Mouse (Mus musculus) kidney, adult 2 months (tissue): ENCODE measurements around the gene Gm20532. TPM values are rescaled to one million over a fixed set of nuclear protein-coding genes. Genes with fewer than 3 reads are reported as not detected.

Experiments used
- DNase-seq: peaks from one replicate; pipeline ENCODE4 v3.0.0; 2021
- H3K27ac ChIP-seq: fragments of 200-500 bp; 2 replicates; pipeline ENCODE4 v1.5.1; 2012; ENCODE audit warnings: low read depth, low read length, control low read depth, inconsistent platforms; ENCODE audit not compliant: insufficient read depth
- H3K27me3 ChIP-seq: fragments of 200-500 bp; replicated peaks from 2 replicates; pipeline ENCODE4 v1.6.1; 2012; ENCODE audit warnings: mild to moderate bottlenecking, moderate library complexity, low read length, inconsistent platforms; ENCODE audit not compliant: control insufficient read depth, insufficient read depth
- H3K36me3 ChIP-seq: fragments of 200-500 bp; 2 replicates; pipeline ENCODE4 v1.6.1; 2012; ENCODE audit warnings: mild to moderate bottlenecking, moderate library complexity, low read length, inconsistent platforms; ENCODE audit not compliant: control insufficient read depth, insufficient read depth
- H3K4me1 ChIP-seq: fragments of 200-500 bp; 2 replicates; pipeline ENCODE4 v1.6.1; 2011; ENCODE audit warnings: low read length; ENCODE audit not compliant: control insufficient read depth, insufficient read depth
- H3K4me3 ChIP-seq: fragments of 200-500 bp; 2 replicates; pipeline ENCODE4 v1.5.1; 2011; ENCODE audit warnings: mild to moderate bottlenecking, low read depth, low read length, control low read depth; ENCODE audit not compliant: insufficient read depth
- CTCF ChIP-seq: fragments of 200-500 bp; conservative IDR thresholded peaks from 2 replicates; pipeline ENCODE4 v1.5.1; 2011; ENCODE audit warnings: low read depth, mild to moderate bottlenecking, control low read depth, low read length, moderate library complexity, mixed read lengths; ENCODE audit not compliant: insufficient read depth, insufficient read length
- POLR2A ChIP-seq: fragments of 200-500 bp; IDR thresholded peaks from one replicate; pipeline ENCODE4 v1.6.1; 2011; ENCODE audit warnings: low read depth, low read length, control low read depth
- WGBS: fragments of 180-500 bp; shearing (Covaris S2); methylation state at CpG from one replicate; pipeline ENCODE4 v1.1.7; 2018; 5-methylcytosine and 5-hydroxymethylcytosine counted together
- polyA plus RNA-seq: library from polyadenylated mRNA; depleted of rRNA; stranded (reverse); fragments of >200 nt; gene quantifications from 2 replicates; pipeline ENCODE4 v1.2.3, GENCODE M21; 2012

The Gm20532 gene
- polyA plus RNA-seq, 1 experiment: not detected

DNA sequence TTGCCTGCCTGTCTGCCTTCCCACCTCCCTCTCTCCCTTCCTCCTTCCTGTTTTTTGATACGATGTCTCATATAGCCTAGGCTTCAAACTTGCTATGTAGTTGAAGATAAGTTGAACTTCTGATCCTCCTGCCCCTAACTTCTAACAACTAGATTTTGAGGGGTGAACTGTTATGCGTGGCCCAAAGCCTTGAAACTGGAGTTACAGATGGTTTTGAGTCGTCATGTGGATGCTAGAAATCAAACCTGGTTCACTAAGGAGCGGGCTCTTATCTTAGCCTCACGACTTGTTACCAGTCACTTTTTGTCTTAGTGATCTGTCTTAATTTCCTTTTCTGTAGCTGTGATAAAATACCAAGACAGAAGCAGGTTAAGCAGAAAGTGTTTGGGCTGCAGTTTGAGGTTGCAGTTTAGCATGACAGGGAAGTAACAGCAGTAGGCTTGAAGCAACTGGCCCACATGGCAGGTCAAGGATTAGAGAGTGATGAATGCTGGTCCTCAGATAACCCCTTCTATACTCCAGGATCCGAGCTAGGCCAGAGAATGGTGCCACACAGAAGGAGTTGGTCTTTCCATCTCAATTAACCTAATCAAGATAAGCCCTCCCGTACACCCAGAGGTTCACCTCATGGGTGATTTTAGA is 54.7 kb downstream of the Gm20532 start:
- 83% methylated on average over 7 of the region's 7 CpGs for WGBS
- TF ChIP-seq POLR2A (no peak), CTCF (no peak)
- Histone ChIP-seq H3K27ac (no peak overlapping the region), H3K4me1 (peaks cover 13% of the 10 kb centered on the region; the same call in 1 of the 2 replicates), H3K4me3 (no peak overlapping the region), H3K27me3 (no peaks in the 10 kb centered on the region), H3K36me3 (no peaks in the 10 kb centered on the region)
- no peak for DNase-seq

DNA sequence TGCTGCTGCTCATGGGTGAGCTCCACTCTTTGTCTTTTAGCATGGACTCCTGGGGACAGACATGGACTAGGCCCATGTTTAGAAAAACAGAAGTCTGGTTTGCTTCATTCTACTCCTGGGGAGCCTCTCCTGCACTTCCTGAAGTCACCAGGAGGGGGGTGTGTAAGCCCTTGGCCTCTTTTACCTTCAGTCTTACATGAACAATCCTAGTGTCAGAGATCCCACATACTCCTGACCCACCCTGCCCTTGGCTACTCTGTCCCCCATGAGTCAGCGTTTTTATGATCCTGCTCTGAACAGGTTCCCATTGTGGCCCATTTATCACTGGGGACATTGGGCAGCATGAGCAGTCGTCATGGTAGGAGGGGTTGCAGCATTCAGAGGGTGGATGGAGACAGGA is 57.5 kb downstream of the Gm20532 start:
- Histone ChIP-seq H3K27ac (no peak overlapping the region), H3K36me3 (no peaks in the 10 kb centered on the region), H3K27me3 (no peaks in the 10 kb centered on the region), H3K4me1 (peaks cover 4% of the 10 kb centered on the region; the same call in 1 of the 2 replicates), H3K4me3 (no peak overlapping the region)
- peak; percentile 31 for DNase-seq
- TF ChIP-seq POLR2A: no peak
- TF ChIP-seq CTCF: peak; percentile 43
- WGBS: 56% methylated on average over 2 of the region's 2 CpGs

DNA sequence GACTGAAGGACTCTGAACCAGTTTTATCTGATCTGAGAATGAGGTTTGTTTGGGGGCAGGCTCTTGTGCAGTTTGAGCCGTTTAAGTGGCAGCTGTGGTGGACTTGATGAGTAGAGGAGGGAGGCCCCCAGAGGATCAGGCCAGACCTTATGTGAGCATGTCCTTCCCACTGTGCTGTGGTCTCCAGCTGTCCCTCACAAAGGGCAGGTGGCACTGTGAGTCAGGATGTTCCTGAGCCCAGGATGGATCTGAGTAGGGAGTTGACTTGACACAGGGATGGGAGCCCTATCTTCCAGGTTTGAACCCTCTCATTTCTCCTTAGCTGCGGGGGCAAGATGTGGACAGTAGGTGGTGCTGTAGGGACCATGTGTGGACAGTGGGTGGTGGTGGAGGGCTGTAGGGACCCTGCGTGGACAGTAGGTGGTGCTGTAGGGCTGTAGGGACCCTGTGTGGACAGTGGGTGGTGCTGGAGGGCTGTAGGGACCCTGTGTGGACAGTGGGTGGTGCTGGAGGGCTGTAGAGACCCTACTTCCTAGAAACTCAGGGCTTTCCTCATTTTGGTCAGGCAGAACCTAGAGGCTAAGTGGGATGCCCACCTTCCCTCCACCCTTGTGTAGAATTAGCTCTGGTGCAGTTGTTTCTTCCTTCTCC is 60.3 kb downstream of the Gm20532 start:
- no peak overlapping the region for H3K27ac ChIP-seq
- H3K36me3 ChIP-seq: no peaks in the 10 kb centered on the region
- 14% methylated on average over 3 of the region's 3 CpGs for WGBS
- TF ChIP-seq CTCF (peak; percentile 99), POLR2A (no peak)
- no peak overlapping the region for H3K4me3 ChIP-seq
- DNase-seq: peak; percentile 85
- no peaks in the 10 kb centered on the region for H3K4me1 ChIP-seq
- no peaks in the 10 kb centered on the region for H3K27me3 ChIP-seq

DNA sequence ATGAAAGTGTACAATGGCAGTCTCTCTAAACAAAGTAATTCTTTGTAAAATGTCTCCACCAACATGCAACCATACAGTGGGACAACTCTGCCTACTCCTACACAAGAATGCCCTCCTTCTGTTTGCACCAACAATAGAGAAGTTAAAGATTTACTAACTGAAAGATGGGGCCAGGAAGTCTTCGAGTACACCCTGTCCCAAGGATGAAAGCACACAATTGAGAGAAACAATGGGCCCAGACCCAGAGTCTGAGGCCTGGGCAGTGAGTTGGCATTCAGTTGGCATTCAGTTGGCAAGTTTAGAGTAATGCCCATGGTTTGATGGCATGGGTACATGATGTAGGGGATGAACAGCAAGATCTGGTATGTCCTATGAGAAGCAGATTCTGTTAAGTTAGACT is 68.2 kb downstream of the Gm20532 start:
- no peak overlapping the region for H3K4me3 ChIP-seq
- no peak for TF ChIP-seq POLR2A
- no peak for TF ChIP-seq CTCF
- no peaks in the 10 kb centered on the region for H3K36me3 ChIP-seq
- H3K4me1 ChIP-seq: no peaks in the 10 kb centered on the region
- no peaks in the 10 kb centered on the region for H3K27me3 ChIP-seq
- H3K27ac ChIP-seq: no peak overlapping the region
- 20% methylated on average over 1 of the region's 1 CpGs for WGBS
- no peak for DNase-seq

DNA sequence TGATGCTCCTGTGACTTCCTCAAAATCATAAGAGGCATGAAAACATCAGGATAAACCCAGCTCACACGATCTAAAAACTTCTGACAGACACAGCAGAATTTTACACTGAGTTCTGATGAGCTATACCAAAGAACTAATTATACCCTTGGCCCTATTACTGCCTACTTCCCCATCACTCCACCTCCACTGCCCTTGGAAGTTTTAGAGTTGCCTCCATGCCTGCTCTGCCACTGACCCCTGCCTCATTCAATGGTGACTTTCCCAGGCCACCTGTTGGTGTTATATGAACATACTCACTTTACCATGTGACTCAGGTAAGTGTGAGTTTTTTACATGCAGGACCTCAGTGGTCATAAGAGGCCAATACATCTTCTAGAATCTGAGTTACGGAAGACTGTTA is 71.0 kb downstream of the Gm20532 start:
- no peak overlapping the region for H3K27ac ChIP-seq
- no peaks in the 10 kb centered on the region for H3K36me3 ChIP-seq
- TF ChIP-seq CTCF (no peak), POLR2A (no peak)
- no peak overlapping the region for H3K4me3 ChIP-seq
- WGBS: 92% methylated on average over 2 of the region's 2 CpGs
- no peak for DNase-seq
- H3K27me3 ChIP-seq: no peaks in the 10 kb centered on the region; the same call in 1 of the 2 replicates
- H3K4me1 ChIP-seq: no peaks in the 10 kb centered on the region

DNA sequence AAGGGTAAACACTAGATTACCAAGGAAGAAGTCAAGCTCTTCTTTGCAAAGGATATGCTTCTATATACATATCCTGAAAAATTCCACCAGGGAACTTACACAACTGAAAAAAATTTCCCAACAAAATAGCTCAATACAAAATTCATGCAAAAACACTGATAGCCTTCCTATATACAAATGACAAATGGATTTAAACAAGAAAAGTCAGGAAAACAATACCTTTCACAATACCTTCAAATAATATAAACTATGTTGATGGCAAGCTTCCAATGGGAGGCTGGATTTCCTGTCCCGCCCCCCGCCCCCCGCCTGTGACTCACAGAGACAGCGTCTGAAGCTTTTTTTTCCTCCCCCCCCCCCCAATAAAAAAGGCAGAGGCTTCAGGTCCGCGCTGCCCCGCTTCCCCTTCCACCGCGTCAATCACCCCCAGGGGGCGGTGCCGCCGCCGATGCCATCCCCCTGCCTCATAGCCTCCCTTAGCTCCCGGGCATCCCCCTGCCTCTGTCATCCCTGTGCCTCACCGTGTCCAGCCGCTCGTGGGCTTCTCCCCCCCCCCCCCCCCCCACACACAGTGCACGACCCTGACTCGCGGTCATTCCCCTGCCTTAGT is 74.8 kb downstream of the Gm20532 start:
- no peak overlapping the region for H3K4me3 ChIP-seq
- H3K4me1 ChIP-seq: no peaks in the 10 kb centered on the region
- TF ChIP-seq CTCF: no peak
- TF ChIP-seq POLR2A: no peak
- no peak overlapping the region for H3K27ac ChIP-seq
- no peaks in the 10 kb centered on the region for H3K36me3 ChIP-seq
- WGBS: 2% methylated on average over 20 of the region's 20 CpGs
- no peaks in the 10 kb centered on the region; the same call in 1 of the 2 replicates for H3K27me3 ChIP-seq
- no peak for DNase-seq

DNA sequence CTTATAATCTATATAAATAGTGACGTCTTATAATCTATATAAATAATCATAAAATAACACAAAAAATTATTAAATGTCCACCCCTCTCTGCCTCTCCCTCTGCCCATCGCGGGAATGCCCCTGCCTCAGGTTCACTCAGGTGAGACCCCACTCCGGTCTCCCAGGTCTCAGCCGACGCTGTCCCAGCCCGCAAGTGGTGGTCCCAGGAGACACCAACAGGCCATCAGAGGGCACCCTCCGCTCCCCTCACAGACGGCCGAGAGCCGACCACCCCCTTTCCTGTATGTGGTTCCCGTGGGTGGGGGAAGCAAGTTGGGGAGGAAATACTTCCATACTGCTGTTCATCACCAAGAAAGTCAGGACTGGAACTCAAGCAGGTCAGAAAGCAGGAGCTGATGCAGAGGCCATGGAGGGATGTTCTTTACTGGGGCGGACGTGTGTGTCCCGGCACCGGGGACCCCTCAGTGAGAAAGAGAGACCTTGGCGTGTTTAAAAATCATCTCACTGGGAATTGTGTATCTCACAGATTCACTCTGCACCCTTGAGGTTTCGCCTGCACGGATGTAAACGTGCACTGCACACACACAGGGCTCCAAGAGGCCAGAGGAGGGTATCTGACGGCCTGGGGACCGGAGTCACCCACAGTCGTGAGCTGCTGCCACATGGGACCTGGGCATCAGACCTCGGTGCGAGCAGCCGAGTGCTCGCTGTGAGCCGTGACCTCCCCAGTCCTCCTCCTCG is 75.5 kb downstream of the Gm20532 start:
- Histone ChIP-seq H3K36me3 (no peaks in the 10 kb centered on the region), H3K27ac (no peak overlapping the region), H3K4me3 (no peak overlapping the region), H3K4me1 (no peaks in the 10 kb centered on the region), H3K27me3 (no peaks in the 10 kb centered on the region; the same call in 1 of the 2 replicates)
- 43% methylated on average over 29 of the region's 29 CpGs for WGBS
- no peak for TF ChIP-seq CTCF
- no peak for TF ChIP-seq POLR2A
- DNase-seq: no peak
